Mouse (Mus musculus): ENCODE results near the gene Atxn1. TPM values are rescaled to one million over a fixed set of nuclear protein-coding genes. Genes with fewer than 3 reads are reported as not detected.

Gene Atxn1
- polyA plus RNA-seq, 1 experiment from 2014 or later: 7.4 TPM

- H3K4me3 ChIP-seq (ENCODE audit: control insufficient read depth in 1 of 2, insufficient read depth in 1 of 2, low read depth in 1 of 2, low read length in 2 of 2): no peak overlapping the region
- H3K36me3 ChIP-seq (ENCODE audit: control insufficient read depth, insufficient read depth, low read length): peaks cover 19% of the 10 kb centered on the region
- no peak overlapping the region for H3K27ac ChIP-seq (replicated peaks in 1 of 2; ENCODE audit: control insufficient read depth in 1 of 2, insufficient read depth in 1 of 2, low read depth in 2 of 2, low read length in 2 of 2)
- H3K9me3 ChIP-seq (ENCODE audit: control insufficient read depth, low read length): no peaks in the 10 kb centered on the region
- peaks cover 5 to 17% of the 10 kb centered on the region in 2 experiments for H3K4me1 ChIP-seq (ENCODE audit: control insufficient read depth in 2 of 2, insufficient read depth in 2 of 2, low read length in 2 of 2)
- ATAC-seq (ENCODE audit: insufficient number of reproducible peaks, insufficient read depth, low FRiP score, low read depth): no peak
- no peaks in the 10 kb centered on the region for H3K27me3 ChIP-seq (ENCODE audit: control insufficient read depth, insufficient read depth, low read length)
- no peak overlapping the region for H3K9ac ChIP-seq (ENCODE audit: low read length)
- WGBS: 91% methylated on average over 3 of the region's 3 CpGs
- H3K4me2 ChIP-seq (ENCODE audit: low read length): no peak overlapping the region
Measured at GRCm38 (mm10) chr13:45735802-45736201, 229.0 kb downstream of the Atxn1 start.

- 80% methylated on average over 3 of the region's 3 CpGs for WGBS
- Histone ChIP-seq H3K27me3 (ENCODE audit: control insufficient read depth, insufficient read depth, low read length) (no peaks in the 10 kb centered on the region), H3K9ac (ENCODE audit: low read length) (no peak overlapping the region), H3K27ac (replicated peaks in 1 of 2; ENCODE audit: control insufficient read depth in 1 of 2, insufficient read depth in 1 of 2, low read depth in 2 of 2, low read length in 2 of 2) (no peak overlapping the region), H3K4me1 (ENCODE audit: control insufficient read depth in 2 of 2, insufficient read depth in 2 of 2, low read length in 2 of 2) (peaks cover 14 to 28% of the 10 kb centered on the region in 2 experiments), H3K9me3 (ENCODE audit: control insufficient read depth, low read length) (no peaks in the 10 kb centered on the region), H3K4me3 (ENCODE audit: control insufficient read depth in 1 of 2, insufficient read depth in 1 of 2, low read depth in 1 of 2, low read length in 2 of 2) (no peak overlapping the region), H3K36me3 (ENCODE audit: control insufficient read depth, insufficient read depth, low read length) (peaks cover 19% of the 10 kb centered on the region), H3K4me2 (ENCODE audit: low read length) (no peak overlapping the region)
- no peak for ATAC-seq (ENCODE audit: insufficient number of reproducible peaks, insufficient read depth, low FRiP score, low read depth)
Measured at GRCm38 (mm10) chr13:45734531-45734930, 230.3 kb downstream of the Atxn1 start.

DNA sequence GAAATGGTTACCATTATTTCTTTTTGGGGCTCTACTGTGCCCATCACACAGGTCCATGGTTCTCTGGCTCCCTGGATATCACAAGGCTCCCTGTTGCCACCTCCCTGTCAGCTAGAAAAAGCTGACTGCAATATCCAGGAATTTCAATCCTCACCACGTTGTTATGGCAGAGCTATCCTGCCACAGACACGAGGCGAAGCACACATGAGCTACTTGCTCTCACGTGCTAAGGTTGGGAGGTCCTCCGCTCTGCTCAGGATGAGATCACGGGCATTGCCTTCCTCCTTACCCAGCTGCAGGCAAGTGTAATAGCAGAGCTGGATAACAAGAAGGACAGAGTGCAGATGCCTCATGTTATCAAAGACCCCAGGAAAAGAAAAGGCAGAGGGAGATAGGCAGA is 232.2 kb downstream of the Atxn1 start:
- WGBS: 18% methylated on average over 6 of the region's 6 CpGs
- H3K36me3 ChIP-seq (ENCODE audit: control insufficient read depth, insufficient read depth, low read length): peaks cover 19% of the 10 kb centered on the region
- peaks cover 14 to 29% of the 10 kb centered on the region in 2 experiments for H3K4me1 ChIP-seq (ENCODE audit: control insufficient read depth in 2 of 2, insufficient read depth in 2 of 2, low read length in 2 of 2)
- H3K9ac ChIP-seq (ENCODE audit: low read length): no peak overlapping the region
- no peak overlapping the region for H3K4me3 ChIP-seq (ENCODE audit: control insufficient read depth in 1 of 2, insufficient read depth in 1 of 2, low read depth in 1 of 2, low read length in 2 of 2)
- H3K27me3 ChIP-seq (ENCODE audit: control insufficient read depth, insufficient read depth, low read length): no peaks in the 10 kb centered on the region
- peak; percentile 49; the same call in 1 of the 2 replicates for ATAC-seq (ENCODE audit: insufficient number of reproducible peaks, insufficient read depth, low FRiP score, low read depth)
- H3K9me3 ChIP-seq (ENCODE audit: control insufficient read depth, low read length): no peaks in the 10 kb centered on the region
- H3K4me2 ChIP-seq (ENCODE audit: low read length): no peak overlapping the region
- H3K27ac ChIP-seq (replicated peaks in 1 of 2; ENCODE audit: control insufficient read depth in 1 of 2, insufficient read depth in 1 of 2, low read depth in 2 of 2, low read length in 2 of 2): peak overlapping the region; percentile 15 to 39; a peak in 1 of 4 replicates

GRCm38 (mm10) chr13:45726917-45727316 is 237.9 kb downstream of the Atxn1 start:
- Histone ChIP-seq H3K4me1 (ENCODE audit: control insufficient read depth in 2 of 2, insufficient read depth in 2 of 2, low read length in 2 of 2) (peaks cover 9 to 12% of the 10 kb centered on the region in 2 experiments), H3K4me2 (ENCODE audit: low read length) (no peak overlapping the region), H3K9ac (ENCODE audit: low read length) (no peak overlapping the region), H3K9me3 (ENCODE audit: control insufficient read depth, low read length) (no peaks in the 10 kb centered on the region), H3K4me3 (ENCODE audit: control insufficient read depth in 1 of 2, insufficient read depth in 1 of 2, low read depth in 1 of 2, low read length in 2 of 2) (no peak overlapping the region), H3K36me3 (ENCODE audit: control insufficient read depth, insufficient read depth, low read length) (no peaks in the 10 kb centered on the region), H3K27ac (replicated peaks in 1 of 2; ENCODE audit: control insufficient read depth in 1 of 2, insufficient read depth in 1 of 2, low read depth in 2 of 2, low read length in 2 of 2) (no peak overlapping the region), H3K27me3 (ENCODE audit: control insufficient read depth, insufficient read depth, low read length) (no peaks in the 10 kb centered on the region)
- no peak for ATAC-seq (ENCODE audit: insufficient number of reproducible peaks, insufficient read depth, low FRiP score, low read depth)

DNA sequence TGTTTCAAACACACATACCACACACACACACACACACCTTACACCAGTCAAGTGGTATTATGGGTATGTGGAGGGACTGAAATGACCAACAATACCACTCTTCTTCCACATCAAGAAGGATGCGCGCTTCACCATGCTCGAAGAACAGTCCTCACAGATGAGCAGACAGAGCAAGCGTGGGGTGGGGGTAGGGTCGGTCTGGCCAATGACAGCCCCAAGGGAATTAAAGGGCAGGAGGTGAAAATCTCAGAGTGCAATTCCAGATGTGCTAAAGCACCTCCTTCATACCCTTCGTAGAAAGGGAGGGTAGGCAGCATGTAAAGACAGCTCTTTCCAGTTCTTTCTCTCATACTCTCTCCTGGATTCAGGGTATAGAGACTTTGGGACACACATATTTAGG is 238.6 kb downstream of the Atxn1 start:
- Histone ChIP-seq H3K4me3 (ENCODE audit: control insufficient read depth in 1 of 2, insufficient read depth in 1 of 2, low read depth in 1 of 2, low read length in 2 of 2) (no peak overlapping the region), H3K9me3 (ENCODE audit: control insufficient read depth, low read length) (no peaks in the 10 kb centered on the region), H3K9ac (ENCODE audit: low read length) (no peak overlapping the region), H3K27ac (replicated peaks in 1 of 2; ENCODE audit: control insufficient read depth in 1 of 2, insufficient read depth in 1 of 2, low read depth in 2 of 2, low read length in 2 of 2) (no peak overlapping the region), H3K36me3 (ENCODE audit: control insufficient read depth, insufficient read depth, low read length) (no peaks in the 10 kb centered on the region), H3K4me1 (ENCODE audit: control insufficient read depth in 2 of 2, insufficient read depth in 2 of 2, low read length in 2 of 2) (peaks cover 11 to 15% of the 10 kb centered on the region in 2 experiments), H3K27me3 (ENCODE audit: control insufficient read depth, insufficient read depth, low read length) (no peaks in the 10 kb centered on the region), H3K4me2 (ENCODE audit: low read length) (no peak overlapping the region)
- 87% methylated on average over 6 of the region's 6 CpGs for WGBS
- ATAC-seq (ENCODE audit: insufficient number of reproducible peaks, insufficient read depth, low FRiP score, low read depth): no peak

DNA sequence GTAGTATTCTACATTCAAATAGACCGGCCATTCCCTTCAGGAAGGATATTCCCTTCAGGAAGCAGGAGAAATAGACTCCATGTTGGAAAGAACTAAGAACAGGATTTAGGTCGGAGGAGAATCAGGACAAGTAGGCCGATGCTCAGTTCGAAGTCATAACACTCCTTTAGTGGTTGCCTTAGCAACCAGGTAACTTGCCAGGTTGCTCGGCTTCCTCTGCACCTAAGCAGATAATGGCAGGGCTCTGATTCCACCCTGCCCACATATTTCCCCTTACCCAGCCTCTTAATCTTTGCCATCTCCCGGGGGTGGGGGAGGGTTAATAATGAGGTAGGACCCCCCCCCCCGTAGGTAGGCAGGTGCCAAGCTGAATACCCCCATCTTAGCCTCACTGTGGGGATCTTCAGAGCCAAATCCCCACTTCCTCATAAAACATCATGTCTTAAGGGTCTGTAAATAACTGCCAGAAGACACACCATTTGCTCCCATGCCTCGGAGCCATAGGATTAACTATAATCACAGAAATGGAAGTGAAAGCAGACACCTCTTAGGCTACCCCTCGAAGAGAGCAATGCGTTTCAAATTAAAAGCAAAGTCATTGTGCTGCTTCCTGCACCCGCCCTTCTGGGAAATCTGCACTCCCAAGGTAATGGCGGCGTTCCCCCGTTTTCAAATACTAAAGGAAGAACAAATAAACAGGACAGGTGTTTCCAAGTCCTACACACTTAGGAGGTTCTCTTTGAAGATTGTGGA is 240.1 kb downstream of the Atxn1 start:
- WGBS: 79% methylated on average over 14 of the region's 14 CpGs
- H3K4me3 ChIP-seq (ENCODE audit: control insufficient read depth in 1 of 2, insufficient read depth in 1 of 2, low read depth in 1 of 2, low read length in 2 of 2): no peak overlapping the region
- no peak overlapping the region for H3K27ac ChIP-seq (replicated peaks in 1 of 2; ENCODE audit: control insufficient read depth in 1 of 2, insufficient read depth in 1 of 2, low read depth in 2 of 2, low read length in 2 of 2)
- peaks cover 3 to 6% of the 10 kb centered on the region in 2 experiments for H3K4me1 ChIP-seq (ENCODE audit: control insufficient read depth in 2 of 2, insufficient read depth in 2 of 2, low read length in 2 of 2)
- no peak overlapping the region for H3K4me2 ChIP-seq (ENCODE audit: low read length)
- H3K27me3 ChIP-seq (ENCODE audit: control insufficient read depth, insufficient read depth, low read length): no peaks in the 10 kb centered on the region
- no peaks in the 10 kb centered on the region for H3K36me3 ChIP-seq (ENCODE audit: control insufficient read depth, insufficient read depth, low read length)
- ATAC-seq (ENCODE audit: insufficient number of reproducible peaks, insufficient read depth, low FRiP score, low read depth): no peak
- H3K9ac ChIP-seq (ENCODE audit: low read length): no peak overlapping the region
- H3K9me3 ChIP-seq (ENCODE audit: control insufficient read depth, low read length): no peaks in the 10 kb centered on the region

- Histone ChIP-seq H3K4me3 (ENCODE audit: control insufficient read depth in 1 of 2, insufficient read depth in 1 of 2, low read depth in 1 of 2, low read length in 2 of 2) (no peak overlapping the region), H3K9ac (ENCODE audit: low read length) (no peak overlapping the region), H3K9me3 (ENCODE audit: control insufficient read depth, low read length) (no peaks in the 10 kb centered on the region), H3K4me2 (ENCODE audit: low read length) (no peak overlapping the region), H3K4me1 (ENCODE audit: control insufficient read depth in 2 of 2, insufficient read depth in 2 of 2, low read length in 2 of 2) (peaks cover 3 to 8% of the 10 kb centered on the region in 2 experiments; a peak in 3 of 4 replicates), H3K27me3 (ENCODE audit: control insufficient read depth, insufficient read depth, low read length) (no peaks in the 10 kb centered on the region), H3K36me3 (ENCODE audit: control insufficient read depth, insufficient read depth, low read length) (no peaks in the 10 kb centered on the region), H3K27ac (replicated peaks in 1 of 2; ENCODE audit: control insufficient read depth in 1 of 2, insufficient read depth in 1 of 2, low read depth in 2 of 2, low read length in 2 of 2) (no peak overlapping the region)
- ATAC-seq (ENCODE audit: insufficient number of reproducible peaks, insufficient read depth, low FRiP score, low read depth): no peak
- WGBS: 73% methylated on average over 5 of the region's 5 CpGs
Measured at GRCm38 (mm10) chr13:45722885-45723284, 241.9 kb downstream of the Atxn1 start.

DNA sequence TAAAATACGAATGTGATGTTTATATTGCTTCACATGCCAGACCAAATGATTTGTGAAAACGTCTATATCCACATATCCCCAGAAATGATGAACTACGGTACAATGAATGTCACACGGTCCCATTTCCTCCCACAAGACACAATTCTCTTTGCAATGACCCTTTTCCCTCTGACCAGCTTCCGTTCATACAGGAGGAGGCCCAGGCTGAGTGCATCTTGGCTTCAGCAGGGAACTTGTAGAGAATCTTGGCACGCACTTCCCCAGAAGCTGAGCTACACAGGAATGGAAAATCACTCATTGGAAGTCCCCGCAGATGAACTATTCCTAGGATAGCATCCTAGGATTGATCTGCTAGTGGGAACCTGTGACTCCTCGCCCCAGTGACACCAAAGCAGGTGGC is 243.2 kb downstream of the Atxn1 start:
- Histone ChIP-seq H3K4me3 (ENCODE audit: control insufficient read depth in 1 of 2, insufficient read depth in 1 of 2, low read depth in 1 of 2, low read length in 2 of 2) (no peak overlapping the region), H3K27me3 (ENCODE audit: control insufficient read depth, insufficient read depth, low read length) (no peaks in the 10 kb centered on the region), H3K4me2 (ENCODE audit: low read length) (no peak overlapping the region), H3K4me1 (ENCODE audit: control insufficient read depth in 2 of 2, insufficient read depth in 2 of 2, low read length in 2 of 2) (peaks cover 3 to 8% of the 10 kb centered on the region in 2 experiments; a peak in 3 of 4 replicates), H3K9me3 (ENCODE audit: control insufficient read depth, low read length) (no peaks in the 10 kb centered on the region), H3K9ac (ENCODE audit: low read length) (no peak overlapping the region), H3K36me3 (ENCODE audit: control insufficient read depth, insufficient read depth, low read length) (no peaks in the 10 kb centered on the region), H3K27ac (replicated peaks in 1 of 2; ENCODE audit: control insufficient read depth in 1 of 2, insufficient read depth in 1 of 2, low read depth in 2 of 2, low read length in 2 of 2) (peak overlapping the region in 1 of 2 experiments; percentile 56; a peak in 2 of 4 replicates)
- ATAC-seq (ENCODE audit: insufficient number of reproducible peaks, insufficient read depth, low FRiP score, low read depth): no peak
- WGBS: 67% methylated on average over 8 of the region's 8 CpGs
